In the genomic region with DNA sequence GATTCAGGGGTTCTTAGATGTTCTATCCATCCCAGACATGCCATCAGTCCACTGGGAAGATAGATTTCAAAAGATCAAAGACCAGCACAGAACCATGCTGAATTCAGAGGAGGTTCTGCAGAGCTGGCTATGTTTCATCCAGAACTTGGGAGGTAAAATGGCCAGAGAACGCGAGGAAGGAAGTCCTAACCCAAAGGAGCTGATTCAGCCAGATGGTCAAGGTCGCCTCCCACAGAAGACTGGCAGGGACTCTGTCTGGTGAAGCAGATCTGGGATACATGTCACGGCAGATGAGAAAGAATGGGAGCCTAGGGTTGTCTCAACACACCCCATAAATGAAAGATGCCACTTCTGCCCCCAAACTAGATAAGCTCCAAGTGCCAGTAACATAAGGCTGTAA, we compare ENCODE assay signal across 23 mouse cellular contexts.
"Had no signal": no experiment of that assay in that cellular context is flagged by ENCODE, and none has a peak within 500 bp of the region (broad histone marks: within the 10 kb centered on the region; RNA-seq: fewer than 3 reads in every experiment).

No protein-coding gene starts in this region.

- H3K27ac ChIP-seq: kidney, embryonic 15.5 days; left cerebral cortex, adult 2 months; limb, embryonic 13.5 days; liver, embryonic 12.5 days; liver, embryonic 15.5 days; neural tube, embryonic 12.5 days; neural tube, embryonic 15.5 days; stomach, embryonic 15.5 days had no signal

- H3K27me3 ChIP-seq: kidney, embryonic 15.5 days; limb, embryonic 13.5 days; liver, embryonic 12.5 days; liver, embryonic 15.5 days; neural tube, embryonic 12.5 days; neural tube, embryonic 15.5 days; stomach, embryonic 15.5 days had no signal

- DNase-seq: kidney, adult 11 months; kidney, adult 8-10 months; kidney, postnatal 10 days; kidney, postnatal 4 days; layer of hippocampus, postnatal 36 days; liver; lung, adult 2 months; lung, postnatal 14 days; midbrain, embryonic 14.5 days; right cerebral cortex, adult 18-20 months; right cerebral cortex, postnatal 25 days; spleen, adult 18-20 months; thymus, adult 18-20 months; thymus, postnatal 36 days had no signal

- H3K4me2 ChIP-seq: kidney, embryonic 15.5 days; limb, embryonic 13.5 days; liver, embryonic 12.5 days; liver, embryonic 15.5 days; midbrain, embryonic 11.5 days; neural tube, embryonic 12.5 days; neural tube, embryonic 15.5 days; stomach, embryonic 15.5 days had no signal

- H3K36me3 ChIP-seq: kidney, embryonic 15.5 days; limb, embryonic 13.5 days; liver, embryonic 12.5 days; liver, embryonic 15.5 days; neural tube, embryonic 12.5 days; neural tube, embryonic 15.5 days; stomach, embryonic 15.5 days had no signal

- H3K4me3 ChIP-seq: kidney, embryonic 15.5 days; left cerebral cortex, adult 2 months; limb, embryonic 13.5 days; liver, embryonic 12.5 days; liver, embryonic 15.5 days; neural tube, embryonic 12.5 days; neural tube, embryonic 15.5 days; stomach, embryonic 15.5 days had no signal
